Mouse (Mus musculus) MEL-GATA-1-ER (cell line): ENCODE measurements around the gene Zscan18.
"Not testable (repeated sequence)": the region's sequence is repeated elsewhere in the genome, so short reads cannot be mapped to it uniquely, and the experiment has no call there.

Source experiments
- DNase-seq: peaks from one replicate; pipeline ENCODE4 v3.0.0-alpha.2; 2012; ENCODE audit warnings: low read depth; ENCODE audit errors: extremely low read depth

The Zscan18 gene

DNA sequence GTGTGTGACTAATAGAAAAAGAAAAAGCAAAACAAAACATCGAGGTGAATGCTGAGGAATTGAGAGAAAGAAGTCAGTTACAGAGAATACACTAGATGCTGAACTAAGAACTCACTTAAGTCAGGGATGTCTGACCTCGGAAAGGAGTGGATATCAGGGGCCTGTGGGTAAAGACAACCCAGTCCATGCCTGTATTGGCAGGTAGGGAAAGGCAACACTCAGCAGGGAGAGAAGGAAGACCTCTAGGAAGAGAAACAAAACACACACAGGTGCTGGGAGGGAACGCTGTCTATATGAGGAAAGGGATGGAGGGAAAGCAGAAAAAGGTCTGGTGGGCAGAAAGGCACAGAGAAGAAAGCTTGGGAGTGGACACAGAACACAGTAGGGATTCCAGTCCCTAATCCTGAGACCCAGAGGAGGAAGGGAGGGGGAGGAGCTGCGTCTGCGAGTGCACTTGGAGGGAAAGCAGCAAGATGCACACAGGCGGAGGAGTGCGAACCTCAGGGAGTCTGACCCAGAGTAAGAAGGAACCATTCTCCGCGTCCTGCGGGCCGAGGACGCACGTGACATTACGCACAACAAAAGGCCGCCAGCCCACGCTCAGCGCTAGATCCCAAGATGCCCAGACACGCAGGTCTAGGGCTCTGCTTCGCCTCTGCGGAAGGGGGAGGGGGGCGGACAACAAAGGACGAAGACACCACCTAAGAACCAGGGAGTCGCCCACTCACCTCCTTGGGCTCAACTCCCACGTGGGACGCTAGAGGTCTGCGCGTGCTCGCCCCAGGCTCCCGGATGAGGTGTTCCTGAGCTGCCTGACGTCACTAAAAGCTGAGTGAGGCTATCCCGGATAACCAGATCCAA, at the start of gene Zscan18:
Zscan18 (minus strand) TSS at position 770 of the 861 bp plus-strand sequence.
- DNase-seq: no peak

DNA sequence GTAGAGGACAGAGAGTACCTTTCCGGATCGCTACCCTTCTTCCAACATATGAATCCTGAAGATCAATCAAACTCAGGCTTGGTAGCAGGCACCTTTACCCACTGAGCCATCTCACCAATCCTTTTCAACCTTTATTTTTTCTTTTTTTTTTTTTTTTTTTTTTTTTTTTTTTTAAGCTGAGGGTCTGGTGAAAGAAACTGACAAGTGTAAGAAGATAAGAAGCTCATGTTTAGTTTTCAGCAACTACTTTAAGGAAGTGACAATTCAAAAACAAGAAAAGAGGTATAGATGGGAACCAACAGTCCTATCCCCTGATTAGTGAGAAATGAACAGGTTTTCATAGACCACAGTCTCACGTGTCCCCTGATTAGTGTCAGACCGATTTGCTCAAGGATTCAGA, 32.3 kb upstream of the Zscan18 start:
- no peak for DNase-seq

DNA sequence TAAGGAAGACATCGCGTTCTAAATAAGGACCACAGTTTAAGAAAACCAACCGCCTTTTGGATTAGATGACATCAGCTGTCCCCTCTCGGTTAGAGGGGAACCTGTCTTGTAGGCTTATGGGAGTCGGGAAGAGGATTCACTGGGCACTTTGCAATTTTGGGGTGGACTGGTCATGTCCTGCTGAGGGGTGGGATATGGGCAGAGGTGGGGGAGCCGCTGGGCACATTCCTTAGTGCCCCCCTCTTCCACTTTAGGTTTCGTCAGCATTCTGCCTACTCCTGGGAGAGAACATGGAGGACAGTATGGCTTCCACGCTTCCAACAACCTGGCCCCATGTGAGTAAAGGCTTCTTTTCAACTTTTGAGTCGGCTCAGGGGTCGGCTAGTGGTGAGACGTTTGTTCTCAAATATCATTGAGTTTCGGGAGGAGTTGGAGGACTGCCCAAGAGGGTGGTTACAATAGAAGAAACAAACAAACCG, 31.8 kb upstream of the Zscan18 start:
- DNase-seq: no peak

DNA sequence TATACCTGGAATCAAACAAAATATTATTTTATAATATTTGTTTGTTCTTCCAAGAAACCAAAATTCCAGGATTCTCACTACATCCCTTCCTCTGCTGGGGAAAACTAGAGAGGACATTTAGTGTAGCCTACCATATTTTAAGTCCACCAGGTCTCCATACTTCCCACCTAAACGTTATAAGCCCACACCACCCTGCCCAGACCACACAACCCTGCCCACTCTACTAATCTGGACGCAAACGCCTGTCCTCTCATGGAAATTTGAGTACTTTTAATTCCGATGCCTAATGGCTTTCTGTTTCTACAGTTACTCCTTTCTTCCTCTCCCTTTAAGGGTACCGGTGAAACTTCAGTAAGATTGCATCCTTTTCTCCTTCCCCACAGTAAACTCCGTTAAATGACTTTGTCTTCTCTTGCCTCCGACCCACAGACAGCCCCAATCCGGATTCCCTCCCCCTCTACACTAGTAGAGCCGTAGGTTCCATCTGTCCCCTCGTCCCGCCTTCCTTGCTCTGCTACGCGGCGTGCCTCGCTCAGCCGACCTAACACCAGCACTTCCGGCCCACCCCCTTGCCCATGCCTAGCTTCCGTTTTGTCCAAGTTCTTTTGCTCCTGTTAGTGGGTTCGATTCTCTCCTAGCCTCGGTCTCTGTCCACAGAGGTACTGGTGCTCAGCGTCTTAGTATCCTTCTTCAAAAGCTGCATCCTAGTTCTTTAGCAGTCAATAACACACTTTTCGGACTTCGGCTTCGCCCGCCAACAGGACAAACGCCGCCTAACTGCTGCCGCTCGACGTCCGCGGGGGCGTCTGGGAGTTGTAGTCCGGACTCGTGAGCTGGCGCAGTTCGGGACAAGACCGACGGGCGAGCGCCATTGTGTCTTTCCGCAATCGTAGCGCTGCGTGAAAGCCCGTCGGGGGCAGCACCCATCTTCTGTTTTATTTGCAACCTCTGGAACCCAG, 31.0 kb upstream of the Zscan18 start, which contains the start of gene Zfp110:
Zfp110 (plus strand) TSS at position 600 of the 959 bp plus-strand sequence.
- DNase-seq: peak; percentile 85

DNA sequence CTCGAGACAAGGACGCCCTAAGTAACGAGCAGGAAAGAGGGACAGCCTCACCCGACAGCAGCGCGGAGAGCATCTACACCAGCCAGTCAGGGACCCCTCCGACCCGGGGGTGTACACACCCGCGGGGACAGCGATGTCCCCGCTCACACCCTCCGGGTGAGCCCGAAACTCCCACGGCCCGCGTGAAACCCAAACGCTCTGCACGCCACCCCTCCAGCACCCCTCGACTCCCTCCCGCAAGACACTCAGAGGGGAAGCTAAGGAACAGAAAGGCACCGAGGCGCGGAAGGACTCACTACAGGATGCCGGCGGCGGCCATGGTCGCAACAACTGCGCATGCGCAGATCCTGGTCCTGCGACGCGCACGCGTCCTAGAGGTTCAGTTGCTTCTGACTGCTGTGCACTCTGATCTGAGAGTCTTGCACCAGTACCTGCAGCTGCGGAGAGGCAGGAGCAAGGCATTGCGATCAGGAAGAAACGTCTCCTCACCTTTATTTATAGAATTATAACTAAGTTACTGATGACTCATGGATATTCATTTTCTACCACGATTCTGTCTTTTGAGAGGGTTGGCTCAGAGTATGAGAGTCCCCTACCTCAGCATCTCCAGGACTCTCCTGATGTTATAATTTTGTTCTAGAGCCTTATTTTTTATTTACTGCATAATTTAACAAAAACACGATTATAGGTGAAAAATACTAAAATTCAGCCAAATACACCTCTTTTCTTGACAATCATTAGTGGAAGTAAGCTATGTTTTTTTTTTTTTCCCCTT, 15.3 kb upstream of the Zscan18 start, which contains the start of gene Zfp329:
Zfp329 (minus strand) TSS at position 338 of the 775 bp plus-strand sequence.
- DNase-seq: peak; percentile 77

DNA sequence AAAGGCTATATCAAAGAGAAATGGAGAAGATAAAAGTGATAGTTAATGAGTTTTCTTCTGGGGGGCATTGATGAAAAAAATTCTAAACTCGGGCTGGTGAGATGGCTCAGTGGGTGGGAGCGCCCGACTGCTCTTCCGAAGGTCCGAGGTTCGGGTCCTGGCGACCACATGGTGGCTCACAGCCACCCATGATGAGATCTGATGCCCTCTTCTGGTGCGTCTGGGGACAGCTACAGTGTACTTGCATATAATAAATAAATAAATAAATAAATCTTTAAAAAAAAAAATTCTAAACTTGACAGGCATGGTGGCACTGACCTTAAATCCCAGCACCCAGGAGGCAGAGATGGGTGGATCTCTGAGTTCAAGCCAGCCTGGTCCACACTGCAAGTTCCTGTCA, 12.1 kb upstream of the Zscan18 start:
- no peak for DNase-seq

DNA sequence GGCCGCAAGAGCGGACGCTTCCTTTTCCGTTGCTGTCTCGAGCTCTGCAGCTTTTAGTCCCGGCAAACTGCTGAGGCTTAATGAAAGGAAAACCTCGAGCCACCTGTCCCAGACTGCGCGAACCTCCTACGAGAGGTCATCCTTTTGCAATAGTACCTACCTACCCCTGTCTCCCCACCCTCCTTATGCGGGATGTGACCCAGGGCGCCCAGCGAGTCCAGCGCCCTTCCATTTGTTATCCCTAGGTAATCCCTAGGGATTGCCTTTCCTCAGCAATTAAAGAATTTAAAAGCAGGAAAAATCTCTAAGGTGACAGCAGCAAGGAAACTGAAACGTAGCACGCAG, 264 bp upstream of the Zscan18 start:
- DNase-seq: no peak

DNA sequence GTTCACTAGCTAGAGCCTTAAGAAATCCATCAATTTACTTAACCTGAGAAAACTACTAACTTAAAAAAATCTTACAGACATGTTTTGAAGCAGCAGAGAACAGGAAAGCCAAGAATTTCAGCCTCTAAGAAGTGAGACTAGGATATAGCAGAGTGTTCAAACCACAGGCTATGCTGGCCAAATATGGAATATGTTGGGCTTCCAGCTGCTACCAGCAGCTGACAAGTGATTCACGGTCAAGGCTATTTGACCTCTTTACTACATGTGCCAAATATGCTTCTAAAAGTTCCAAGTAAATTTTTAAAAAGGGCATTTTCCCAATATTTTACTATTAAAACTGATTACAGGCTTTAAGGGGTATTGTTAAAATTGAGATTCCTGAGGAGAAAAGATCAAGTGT, 3.9 kb downstream of the Zscan18 start:
- DNase-seq: no peak

DNA sequence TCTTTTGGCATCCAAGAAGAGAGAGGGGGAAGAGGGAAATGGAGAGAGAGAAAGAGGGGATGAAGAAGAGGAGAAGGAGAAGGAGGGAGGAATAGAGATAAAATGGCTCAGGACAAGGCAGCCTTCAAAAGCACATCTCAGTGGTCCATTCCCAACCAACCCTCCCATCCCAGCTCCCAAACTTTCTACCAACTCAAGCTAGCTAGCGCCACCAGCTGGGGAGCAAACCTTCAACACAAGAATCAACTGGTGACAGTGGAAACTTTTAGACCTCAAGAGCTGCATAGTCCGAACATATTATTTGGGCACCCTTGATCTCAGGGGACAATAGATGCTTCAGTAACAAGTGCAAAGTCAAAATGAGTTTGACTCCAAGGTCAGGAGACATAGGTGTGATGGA, 5.5 kb downstream of the Zscan18 start:
- DNase-seq: no peak

DNA sequence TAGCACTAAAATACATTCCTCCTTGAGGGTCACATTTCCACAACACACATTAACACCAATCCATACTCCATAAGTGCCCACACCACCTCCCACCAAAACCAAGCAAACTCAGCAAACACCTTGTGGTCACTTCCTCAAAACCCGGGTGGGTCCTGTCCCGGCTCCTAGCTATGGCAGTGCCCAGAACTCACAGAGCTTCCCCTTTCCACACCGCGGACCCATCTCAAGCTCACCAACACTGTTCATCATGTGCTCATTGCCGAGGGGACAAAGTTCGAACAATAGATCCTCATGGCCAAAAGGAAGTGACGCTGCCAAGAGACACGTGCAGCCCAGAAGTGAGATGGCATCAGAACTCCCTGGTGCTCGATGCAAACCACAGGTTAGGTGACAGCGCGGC, 10.8 kb downstream of the Zscan18 start:
- not testable (repeated sequence) for DNase-seq

DNA sequence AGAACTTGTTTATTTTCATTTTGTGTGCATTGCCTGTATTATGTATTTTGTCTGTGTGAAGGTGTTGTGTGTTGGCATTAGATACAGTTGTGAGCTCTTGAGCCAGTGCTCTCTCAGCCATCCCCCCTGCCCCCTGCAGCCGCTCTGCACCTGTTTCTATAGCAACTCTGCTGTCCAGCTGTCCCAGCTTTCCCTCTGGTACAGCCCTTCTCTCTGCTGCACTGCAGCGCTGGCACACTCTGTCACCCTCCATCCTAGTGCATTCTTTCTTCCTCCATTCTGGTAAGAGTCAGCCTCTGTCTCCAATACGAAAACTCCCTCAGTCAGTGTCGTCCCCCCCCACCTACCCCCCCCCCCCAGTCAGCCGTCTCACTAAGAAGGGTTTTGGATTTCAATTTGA, 15.4 kb downstream of the Zscan18 start:
- DNase-seq: no peak

DNA sequence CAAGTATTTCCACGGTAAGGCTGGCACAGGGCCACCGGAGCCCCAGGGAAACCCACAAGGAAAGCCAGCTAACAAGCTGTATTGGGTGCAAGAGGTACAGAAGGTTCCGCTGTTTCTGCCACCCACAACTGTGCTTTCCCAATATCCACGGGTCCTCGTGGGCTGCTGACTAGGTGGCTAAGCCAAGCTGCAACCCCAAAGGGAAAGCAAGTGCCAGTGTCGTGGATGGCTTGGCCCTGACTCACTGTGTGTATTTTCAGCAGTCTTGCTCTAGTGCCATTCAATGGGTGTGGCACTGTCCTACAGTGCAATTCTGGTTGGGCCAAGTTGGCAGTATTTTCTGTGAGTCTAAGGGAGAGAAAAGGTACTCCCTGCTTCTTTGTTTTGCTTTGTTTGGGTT, 16.1 kb downstream of the Zscan18 start:
- no peak for DNase-seq

DNA sequence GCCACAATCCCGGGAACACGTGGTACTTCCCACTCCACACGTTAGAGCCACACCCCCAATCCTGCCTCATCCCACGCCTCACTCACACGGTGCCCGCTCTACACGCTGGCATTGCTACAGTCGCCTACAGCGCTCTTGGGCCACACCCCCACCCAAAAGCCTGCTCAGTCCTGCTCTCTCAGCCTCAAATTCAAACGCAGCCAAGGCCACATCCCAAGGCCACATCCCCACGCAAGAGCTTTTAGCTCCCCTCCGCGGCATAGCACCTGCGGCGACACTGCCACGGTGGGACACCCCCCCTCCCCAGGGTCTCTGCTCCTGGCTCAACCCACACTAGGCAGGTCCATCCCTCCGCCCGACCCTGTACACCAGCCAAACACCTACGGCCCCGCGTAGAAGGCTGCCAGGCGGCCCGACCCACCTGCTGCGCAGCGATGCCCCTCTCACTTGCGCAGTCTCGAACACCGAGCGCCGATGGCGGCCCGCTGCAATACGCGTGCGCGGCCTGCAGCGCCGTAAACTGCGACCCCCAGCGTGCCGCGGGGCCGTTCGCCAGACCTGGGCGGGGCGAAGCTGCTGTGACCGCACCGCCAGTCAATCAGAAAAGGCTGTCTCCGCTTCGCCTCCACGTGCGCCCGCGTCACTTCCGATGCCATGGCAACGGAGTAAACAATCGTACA, 23.1 kb downstream of the Zscan18 start:
- no peak for DNase-seq

DNA sequence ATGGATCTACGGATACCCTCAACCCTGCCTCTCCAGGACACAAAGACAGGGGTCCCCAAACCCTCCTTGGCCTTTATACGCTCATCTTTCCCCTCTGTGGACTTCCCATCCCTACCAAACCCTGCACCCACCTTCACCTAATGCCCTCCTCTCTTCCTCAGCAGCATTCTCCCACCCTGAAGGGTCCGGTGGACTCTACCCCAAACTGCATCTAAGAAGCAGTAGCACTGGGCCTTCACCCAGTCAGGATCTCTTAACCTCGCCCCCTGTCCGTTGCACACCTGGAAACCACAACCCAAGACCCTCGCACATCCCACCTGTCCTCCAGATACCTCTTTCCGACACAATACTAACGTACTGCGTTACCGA, 23.7 kb downstream of the Zscan18 start:
- DNase-seq: no peak

DNA sequence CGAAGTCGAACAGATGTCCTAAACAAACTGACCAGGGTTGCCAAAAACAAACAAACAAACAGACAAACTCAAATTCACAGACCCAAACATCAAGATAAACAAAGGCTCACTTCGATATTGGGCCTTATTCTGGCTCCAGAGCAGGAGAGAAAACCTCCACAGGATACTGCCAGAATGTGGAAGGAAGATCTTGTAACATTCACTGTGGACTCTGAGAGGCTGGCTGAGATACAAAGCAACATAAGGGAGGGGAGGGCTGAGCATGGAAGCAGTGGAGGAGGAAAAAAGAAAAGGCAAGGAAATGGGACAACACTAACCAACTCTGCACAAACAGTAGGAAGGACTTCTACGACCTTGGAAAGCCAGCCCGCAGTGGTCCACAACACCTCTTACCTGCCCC, 24.3 kb downstream of the Zscan18 start:
- no peak for DNase-seq

DNA sequence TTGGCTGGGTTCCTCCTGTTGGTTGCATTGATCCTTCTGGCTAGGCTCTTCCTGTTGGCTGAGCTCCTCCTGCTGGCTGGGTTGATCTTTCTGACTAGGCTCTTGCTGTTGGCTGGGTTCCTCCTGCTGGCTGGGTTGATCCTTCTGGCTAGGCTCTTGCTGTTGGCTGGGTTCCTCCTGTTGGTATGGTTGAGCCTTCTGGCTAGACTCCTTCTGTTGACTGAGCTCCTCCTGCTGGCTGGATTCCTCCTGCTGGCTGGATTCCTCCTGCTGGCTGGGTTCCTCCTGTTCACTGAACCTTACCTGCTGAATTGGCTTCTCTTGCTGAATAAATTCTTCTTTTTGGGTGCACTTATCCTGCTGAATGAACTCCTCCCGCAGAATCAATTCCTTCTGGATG, 28.8 kb downstream of the Zscan18 start:
- DNase-seq: no peak

DNA sequence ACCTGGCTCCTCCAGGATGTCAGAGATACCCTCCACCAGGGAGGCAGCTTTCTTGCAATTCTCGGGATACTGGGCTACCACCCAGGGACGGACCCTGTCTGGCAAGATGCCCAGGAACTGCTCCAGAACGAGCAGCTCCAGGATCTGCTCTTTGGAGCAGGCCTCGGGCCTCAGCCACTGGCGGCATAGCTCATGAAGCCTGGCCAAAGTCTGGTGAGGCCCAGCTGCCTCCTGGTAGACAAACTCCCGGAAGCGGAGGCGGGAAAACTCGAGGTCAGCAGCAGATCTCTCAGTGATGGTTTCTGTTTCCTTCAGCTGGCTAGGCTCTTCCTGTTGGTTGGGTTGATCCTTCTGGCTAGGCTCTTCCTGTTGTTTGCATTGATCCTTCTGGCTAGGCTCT, 29.3 kb downstream of the Zscan18 start:
- DNase-seq: no peak

DNA sequence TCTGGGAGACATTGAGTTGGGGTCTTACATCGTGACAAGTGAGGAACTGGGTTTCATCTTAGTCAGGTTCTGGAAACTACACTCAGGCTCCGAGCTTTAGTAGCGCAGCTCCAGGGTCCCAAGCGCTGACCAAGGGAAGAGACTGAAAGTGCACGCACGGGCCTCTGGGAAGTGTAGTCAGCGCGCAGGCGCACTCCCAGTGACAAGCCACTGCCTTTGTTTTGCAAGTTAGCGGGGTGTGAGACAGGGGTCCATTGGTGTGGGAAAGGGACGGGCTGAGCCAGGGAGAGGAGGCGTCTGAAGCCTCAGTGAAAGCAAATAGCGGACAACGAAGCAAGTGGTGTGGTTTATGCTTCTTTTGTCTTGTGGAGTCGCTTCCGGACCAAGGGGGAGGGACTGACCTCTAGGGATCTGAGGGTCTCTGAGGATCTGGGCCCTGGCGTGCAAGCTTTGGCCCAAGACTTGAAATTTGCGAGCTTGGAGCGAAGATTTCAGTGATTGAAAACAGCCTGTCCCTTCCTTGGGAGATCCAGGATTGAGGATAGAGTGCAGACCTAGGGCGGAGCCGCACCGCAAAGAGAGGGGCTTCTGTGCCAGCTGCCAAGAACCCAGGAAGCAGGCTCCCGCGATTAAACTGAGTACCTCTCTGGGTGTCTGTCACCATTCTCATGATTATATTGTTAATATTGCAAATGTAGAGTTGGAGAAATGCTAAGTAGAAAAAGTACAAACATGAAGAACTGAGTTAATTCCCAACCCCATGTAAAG, 53.8 kb downstream of the Zscan18 start:
- no peak for DNase-seq

DNA sequence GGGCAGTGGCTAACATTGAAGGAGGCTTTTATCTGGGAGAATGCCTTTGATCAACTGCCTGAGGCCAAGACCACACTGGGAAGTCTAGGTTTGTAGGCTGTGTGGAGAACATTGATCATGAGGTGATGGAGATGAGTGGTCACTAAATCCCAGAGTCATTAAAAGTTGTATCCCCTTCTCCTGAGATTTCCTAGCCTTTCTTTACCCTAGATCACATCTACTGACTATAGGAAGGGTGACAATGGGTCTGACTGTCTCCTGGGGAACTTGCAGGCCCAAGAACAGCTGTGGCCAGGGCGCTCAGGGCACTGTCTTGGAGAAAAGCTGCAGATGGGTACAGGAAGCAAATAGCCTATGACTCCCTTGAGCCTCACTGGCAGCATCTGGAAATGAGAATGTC, 68.5 kb downstream of the Zscan18 start, which contains the start of gene Vmn2r56:
Vmn2r56 (minus strand) TSS at position 101 of the 400 bp plus-strand sequence.
- DNase-seq: no peak
